Mouse (Mus musculus) spleen, postnatal 10 days (tissue): ENCODE results near the gene Atg4b.

Experiments
- DNase-seq, 2 experiments: peaks; one replicate each; pipeline ENCODE4 v3.0.0; 2021 to 2022; ENCODE audit warnings: low spot score in 2 of 2

Atg4b gene

DNA sequence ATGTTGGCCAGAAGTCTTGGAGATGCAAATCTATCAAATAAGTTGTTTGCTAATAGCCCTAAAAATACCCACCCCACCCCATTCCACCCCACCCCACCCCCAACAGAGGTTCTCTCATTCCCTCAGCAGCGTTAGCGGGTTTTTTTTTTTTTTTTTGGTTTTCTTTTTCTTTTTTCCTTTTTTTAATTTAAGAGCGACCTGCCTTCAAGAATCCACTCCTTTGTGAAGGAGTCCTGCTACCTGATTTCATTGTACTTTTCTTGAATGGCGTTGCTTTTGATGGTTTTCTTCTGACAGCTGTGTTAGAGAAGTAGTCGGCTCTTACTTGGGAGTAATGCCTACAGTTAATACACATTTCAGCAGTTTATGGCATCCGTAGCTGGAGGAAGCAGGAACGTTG lies 4.3 kb downstream of the Atg4b start:
- DNase-seq, result no peak

GRCm38 (mm10) chr1:93756154-93756553 lies 4.9 kb downstream of the Atg4b start:
- DNase-seq, result no peak

GRCm38 (mm10) chr1:93760076-93760475 lies 8.8 kb downstream of the Atg4b start:
- no peak for DNase-seq

- peak in 1 of 2 experiments; percentile 42 for DNase-seq
Measured at GRCm38 (mm10) chr1:93763531-93763930, 12.2 kb downstream of the Atg4b start.

DNA sequence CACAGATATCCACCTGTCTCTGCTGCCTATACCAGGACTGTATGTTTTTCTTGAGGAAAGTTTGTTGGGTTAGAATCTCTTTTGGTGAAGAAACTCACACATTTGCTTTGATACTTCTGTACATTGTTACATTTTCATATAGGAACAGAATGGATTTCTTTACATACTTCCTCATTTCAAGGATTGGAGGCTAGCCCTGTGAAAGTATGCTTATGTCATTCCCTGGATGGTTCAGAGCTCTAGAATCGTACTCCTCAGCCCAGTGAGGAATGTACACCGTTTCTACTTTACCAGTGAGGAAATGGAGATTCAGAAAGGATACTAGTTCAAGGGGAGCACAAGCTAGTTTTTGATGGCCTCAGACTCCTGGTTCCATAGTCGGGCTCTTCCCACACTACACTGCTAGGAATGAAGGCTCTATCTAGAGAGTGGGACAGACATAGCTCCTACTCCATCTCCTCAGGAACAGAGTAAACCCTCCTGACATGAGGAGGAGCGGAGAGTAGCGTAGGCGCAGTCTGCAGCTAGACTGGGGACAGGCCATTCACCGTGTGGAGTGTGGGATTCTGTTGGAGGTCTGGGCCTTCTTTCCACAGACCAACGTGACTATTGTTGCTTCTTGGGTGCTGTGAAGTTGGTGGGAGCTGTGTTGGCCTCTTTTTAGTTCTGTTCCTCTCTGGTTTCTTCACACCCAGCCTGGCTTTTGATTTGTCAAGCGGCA lies 13.7 kb downstream of the Atg4b start:
- DNase-seq, result no peak

- no peak for DNase-seq
Measured at GRCm38 (mm10) chr1:93767600-93767999, 16.3 kb downstream of the Atg4b start.

DNA sequence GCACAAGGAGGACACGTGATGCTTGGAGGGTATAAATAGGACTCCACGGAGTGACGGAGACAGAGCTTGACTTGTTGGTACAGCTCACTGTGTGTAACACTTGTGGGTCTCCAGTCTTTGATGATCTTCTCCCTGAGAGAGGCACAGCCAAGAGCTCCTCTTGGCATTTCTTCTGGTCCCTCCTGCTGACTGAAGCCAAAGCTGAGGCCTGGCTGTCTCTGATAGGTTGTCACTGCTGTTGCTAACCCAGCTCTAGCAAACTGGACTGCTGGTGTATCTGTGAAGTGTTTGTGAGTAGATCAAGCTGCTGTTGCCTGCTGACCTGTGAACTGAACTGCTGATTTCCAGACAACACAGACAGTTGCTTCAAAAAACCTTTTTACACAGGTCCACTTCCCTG lies 18.6 kb downstream of the Atg4b start:
- DNase-seq, result no peak

DNA sequence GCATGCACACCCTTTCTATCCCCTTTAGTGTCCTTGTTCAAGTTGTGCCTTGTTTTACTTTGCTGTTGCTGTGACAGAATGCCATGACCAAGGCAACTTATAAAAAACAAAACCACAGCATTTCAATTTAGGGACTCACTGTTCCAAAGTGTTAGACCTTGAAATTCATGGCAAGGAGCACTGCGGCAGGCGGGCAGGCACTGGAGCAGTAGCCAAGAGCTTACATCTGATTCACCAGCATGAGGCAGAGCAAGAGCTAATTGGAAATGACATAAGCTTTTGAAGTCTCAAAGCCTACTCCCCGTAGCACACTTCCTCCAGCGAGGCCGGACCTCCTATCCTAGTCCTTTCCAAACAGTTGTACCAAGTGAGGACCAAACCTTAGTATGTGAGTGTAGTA lies 25.4 kb downstream of the Atg4b start:
- no peak for DNase-seq

DNA sequence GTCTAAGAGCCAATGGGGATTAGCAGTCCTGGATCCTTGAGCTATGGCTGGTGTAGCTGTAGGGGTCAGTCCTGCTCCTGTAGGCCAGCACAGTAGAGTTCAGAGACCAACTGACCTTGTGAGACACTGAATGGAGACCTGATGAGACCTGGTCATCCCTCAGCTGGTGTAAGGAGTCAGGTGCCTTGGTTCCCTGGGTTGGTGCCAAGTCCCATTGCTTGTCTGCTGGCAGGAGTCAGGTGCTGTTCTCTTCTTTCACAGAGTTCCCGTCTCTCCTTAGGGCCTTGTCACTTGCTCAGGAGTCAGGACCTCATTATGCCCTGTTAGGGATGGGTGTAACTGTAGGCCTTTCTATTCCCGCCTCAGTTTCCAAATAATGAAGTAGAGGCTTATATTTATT lies 35.6 kb downstream of the Atg4b start:
- DNase-seq, result no peak

DNA sequence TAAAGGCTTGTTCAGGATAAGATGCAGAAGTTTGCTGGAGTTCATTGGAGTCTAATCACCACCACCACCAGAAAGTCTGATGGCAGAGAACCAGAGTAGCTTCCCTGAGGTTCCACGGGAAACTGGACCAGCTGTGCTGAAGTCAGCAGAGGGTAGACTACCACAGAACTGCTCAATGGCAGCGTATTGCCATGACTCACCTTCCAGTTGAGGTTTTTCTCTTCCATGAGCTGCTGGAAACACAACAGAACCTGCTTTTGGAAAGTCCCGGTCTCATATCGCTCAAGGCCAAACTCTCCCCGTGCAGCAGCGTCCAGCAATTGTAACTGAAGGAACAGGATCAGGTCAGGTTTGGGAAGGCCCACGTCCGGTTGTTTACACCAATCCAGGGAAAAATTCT lies 43.2 kb downstream of the Atg4b start:
- DNase-seq, result no peak

GRCm38 (mm10) chr1:93795886-93796285 lies 44.6 kb downstream of the Atg4b start:
- DNase-seq, result no peak

GRCm38 (mm10) chr1:93800670-93801503 lies 49.6 kb downstream of the Atg4b start:
- DNase-seq, result no peak

GRCm38 (mm10) chr1:93801741-93802238 lies 50.5 kb downstream of the Atg4b start, which contains the start of gene Dtymk:
Gene Dtymk, minus strand, starts transcription at chr1:93801934.
- peak; percentile 78 to 92 for DNase-seq

- DNase-seq, result no peak
Measured at GRCm38 (mm10) chr1:93802771-93803170, 51.5 kb downstream of the Atg4b start.

GRCm38 (mm10) chr1:93803556-93804507 lies 52.5 kb downstream of the Atg4b start, which contains the start of gene Ing5:
Gene Ing5, plus strand, starts transcription at chr1:93803965.
- DNase-seq, result peak; percentile 100

GRCm38 (mm10) chr1:93804818-93805217 lies 53.5 kb downstream of the Atg4b start:
- no peak for DNase-seq

- DNase-seq, result peak; percentile 32 to 55
Measured at GRCm38 (mm10) chr1:93805221-93805951, 54.1 kb downstream of the Atg4b start.

DNA sequence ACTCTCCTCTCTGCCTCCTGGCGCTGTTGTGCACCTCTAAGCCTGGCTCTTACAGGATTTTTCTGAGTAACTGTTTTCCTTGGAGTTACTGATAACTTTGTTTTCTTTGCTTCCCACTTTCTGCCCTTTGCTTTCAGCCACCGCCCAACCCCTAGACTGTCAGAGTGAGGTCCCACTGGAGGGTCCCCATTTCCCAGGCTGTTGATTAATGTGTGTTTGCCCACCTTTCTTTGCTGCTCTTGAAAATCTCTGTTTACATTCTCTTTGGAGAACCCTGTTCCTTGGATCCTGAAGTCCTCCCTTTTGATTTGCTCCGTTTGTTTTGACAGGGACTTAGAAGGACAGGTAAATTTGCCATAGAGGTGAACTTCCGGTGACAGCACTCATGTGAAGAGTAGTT lies 57.6 kb downstream of the Atg4b start:
- DNase-seq, result no peak

DNA sequence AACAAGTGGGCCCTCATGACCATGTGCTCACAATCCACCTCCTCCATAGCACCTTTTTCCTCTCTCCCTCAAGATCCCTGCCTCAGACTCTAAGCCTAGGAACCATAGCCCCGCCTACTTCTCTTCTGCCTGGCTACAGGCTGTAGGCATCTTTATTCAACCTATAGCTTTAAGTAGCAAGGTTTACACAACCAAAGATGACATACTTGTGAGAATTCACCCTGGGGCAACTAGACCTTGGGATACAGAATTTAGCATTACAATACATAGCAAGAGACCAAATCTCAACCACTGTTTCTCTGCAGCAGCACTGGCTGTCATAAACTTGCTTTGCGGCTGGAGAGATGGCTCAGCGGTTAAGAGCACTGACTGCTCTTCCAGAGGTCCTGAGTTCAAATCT lies 58.7 kb downstream of the Atg4b start:
- no peak for DNase-seq

DNA sequence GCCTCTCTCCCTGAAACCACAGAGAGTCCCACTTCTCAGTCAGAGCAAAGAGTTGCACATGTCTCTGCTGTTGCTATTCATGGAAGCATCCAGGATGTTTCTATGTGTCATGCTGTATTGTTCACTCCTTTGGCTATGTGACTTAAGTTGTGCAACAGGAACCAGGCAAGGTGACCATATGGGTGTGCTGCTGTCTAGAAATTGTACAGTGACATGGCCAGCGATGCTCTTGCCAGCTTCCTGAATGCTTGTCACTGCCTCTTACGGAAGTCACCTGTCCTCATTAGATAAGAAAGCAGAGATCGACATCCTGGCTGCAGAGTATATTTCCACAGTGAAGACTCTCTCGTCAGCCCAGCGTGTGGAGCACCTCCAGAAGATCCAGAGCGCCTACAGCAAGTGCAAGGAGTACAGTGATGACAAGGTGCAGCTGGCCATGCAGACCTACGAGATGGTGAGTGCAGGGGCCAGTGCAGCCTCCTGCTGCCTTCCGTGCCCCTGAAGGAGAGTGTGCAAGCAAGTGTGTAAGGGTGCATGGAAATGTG lies 60.3 kb downstream of the Atg4b start:
- no peak for DNase-seq
